Mouse (Mus musculus) intestine, embryonic 16.5 days (tissue): ENCODE measurements around the gene Vmn2r6. TPM values are rescaled to one million over a fixed set of nuclear protein-coding genes. Genes with fewer than 3 reads are reported as not detected.
"Not testable (repeated sequence)": the region's sequence is repeated elsewhere in the genome, so short reads cannot be mapped to it uniquely, and the experiment has no call there.

Experiments used
- ATAC-seq: fragments of 200-750 bp; cut with Nextera tagmentation; 2 replicates; pipeline ENCODE4 v1.8.0; 2017; ENCODE audit warnings: moderate TSS enrichment, moderate library complexity
- H3K27ac ChIP-seq: fragments of 300-500 bp; sonication (generic); 2 replicates; pipeline ENCODE4 v1.5.1; 2014; ENCODE audit warnings: mild to moderate bottlenecking, low read length
- H3K27me3 ChIP-seq: fragments of 300-500 bp; sonication (generic); replicated peaks from 2 replicates; pipeline ENCODE4 v1.6.1; 2014; ENCODE audit warnings: low read length, control low read depth, mixed read lengths; ENCODE audit not compliant: control insufficient read depth, insufficient read depth
- H3K36me3 ChIP-seq: fragments of 300-500 bp; sonication (generic); 2 replicates; pipeline ENCODE4 v1.6.1; 2014; ENCODE audit warnings: low read length, control low read depth; ENCODE audit not compliant: control insufficient read depth, insufficient read depth
- H3K4me1 ChIP-seq: fragments of 300-500 bp; sonication (generic); 2 replicates; pipeline ENCODE4 v1.6.1; 2014; ENCODE audit warnings: low read length, control low read depth, mixed read lengths; ENCODE audit not compliant: control insufficient read depth, insufficient read depth
- H3K4me2 ChIP-seq: fragments of 300-500 bp; sonication (generic); 2 replicates; pipeline ENCODE4 v1.6.1; 2014; ENCODE audit warnings: low read depth, low read length, control low read depth
- H3K4me3 ChIP-seq: fragments of 300-500 bp; sonication (generic); 2 replicates; pipeline ENCODE4 v1.5.1; 2014; ENCODE audit warnings: mild to moderate bottlenecking, low read length
- H3K9ac ChIP-seq: fragments of 300-500 bp; sonication (generic); 2 replicates; pipeline ENCODE4 v1.6.1; 2014; ENCODE audit warnings: low read depth, low read length
- H3K9me3 ChIP-seq: fragments of 300-500 bp; sonication (generic); 2 replicates; pipeline ENCODE4 v1.6.1; 2016; ENCODE audit warnings: low read length, control low read depth; ENCODE audit not compliant: control insufficient read depth
- WGBS: fragments of 180-500 bp; shearing (Covaris S2); extraction: QIAGEN DNeasy Blood & Tissue Kit; methylation state at CpG from one replicate; pipeline ENCODE4 v1.1.7; 2014; 5-methylcytosine and 5-hydroxymethylcytosine counted together
- polyA plus RNA-seq: library from polyadenylated mRNA; unstranded; fragments of >200 nt; fragmentation: Nextera tagmentation; extraction: Ambion mirVana; gene quantifications from 2 replicates; pipeline ENCODE4 v1.2.1, GENCODE M21; 2015

Gene Vmn2r6
- polyA plus RNA-seq = not detected in 2 replicates

- H3K4me1 ChIP-seq, H3K9ac ChIP-seq, H3K36me3 ChIP-seq, H3K27ac ChIP-seq, H3K9me3 ChIP-seq, H3K27me3 ChIP-seq, ATAC-seq, H3K4me2 ChIP-seq, H3K4me3 ChIP-seq: not testable (repeated sequence)
- 87% methylated on average over 2 of the region's 2 CpGs for WGBS
These were observed at the start of gene Vmn2r6 for GRCm38 (mm10) chr3:64565730-64566129. Vmn2r6 (minus strand) TSS chr3:64565830.

- H3K4me1 ChIP-seq = no peaks in the 10 kb centered on the region
- H3K36me3 ChIP-seq = no peaks in the 10 kb centered on the region
- no peak for ATAC-seq
- no peak overlapping the region for H3K9ac ChIP-seq
- no peaks in the 10 kb centered on the region for H3K9me3 ChIP-seq
- H3K27me3 ChIP-seq = no peaks in the 10 kb centered on the region
- 71% methylated on average over 9 of the region's 9 CpGs for WGBS
- H3K27ac ChIP-seq = no peak overlapping the region
- no peak overlapping the region for H3K4me2 ChIP-seq
- H3K4me3 ChIP-seq = no peak overlapping the region
These were observed 22.0 kb upstream of the Vmn2r6 start for GRCm38 (mm10) chr3:64587618-64588017.

DNA sequence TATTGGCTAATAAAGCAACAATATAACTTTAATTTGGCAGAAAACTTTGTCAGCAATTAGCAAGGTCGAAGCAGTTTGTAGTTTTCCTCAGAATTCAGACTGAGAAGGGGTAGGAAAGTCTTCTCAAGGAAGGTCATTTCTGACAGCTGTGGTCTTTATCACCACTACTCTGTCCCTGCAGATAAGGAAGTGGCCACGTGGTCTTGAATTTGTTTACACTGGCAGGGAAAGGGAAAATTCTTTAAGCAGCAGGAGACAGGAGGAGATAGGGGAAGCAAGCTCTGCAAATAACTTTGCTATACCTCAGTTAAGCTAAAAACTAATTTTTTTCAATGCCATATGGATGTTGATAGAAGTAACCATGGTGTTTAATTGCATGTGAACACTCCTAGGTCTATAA is 3.2 kb upstream of the Vmn2r6 start:
- H3K4me1 ChIP-seq, H3K4me3 ChIP-seq, H3K9me3 ChIP-seq, H3K27ac ChIP-seq, H3K27me3 ChIP-seq, ATAC-seq, H3K9ac ChIP-seq, H3K4me2 ChIP-seq, H3K36me3 ChIP-seq: not testable (repeated sequence)
- 8% methylated on average over 2 of the region's 2 CpGs for WGBS

GRCm38 (mm10) chr3:64523585-64523984 is 42.0 kb downstream of the Vmn2r6 start:
- not testable (repeated sequence) for H3K4me2 ChIP-seq, H3K9ac ChIP-seq, H3K4me1 ChIP-seq, H3K4me3 ChIP-seq, H3K36me3 ChIP-seq, H3K27ac ChIP-seq, H3K9me3 ChIP-seq, H3K27me3 ChIP-seq, ATAC-seq
- WGBS = 75% methylated on average over 1 of the region's 1 CpGs

GRCm38 (mm10) chr3:64509742-64510141 is 55.9 kb downstream of the Vmn2r6 start, which contains the start of gene Vmn2r5:
Vmn2r5 (minus strand) TSS chr3:64509842.
- WGBS = no CpG with 5 or more reads among the region's 2 CpGs
- H3K9ac ChIP-seq, H3K4me3 ChIP-seq, H3K4me2 ChIP-seq, H3K9me3 ChIP-seq, ATAC-seq, H3K4me1 ChIP-seq, H3K27me3 ChIP-seq, H3K27ac ChIP-seq, H3K36me3 ChIP-seq: not testable (repeated sequence)

Other genes starting within 250 kb of the Vmn2r6 start
- not detected in 2 replicates for gene Vmn2r4, start 150.5 kb downstream of the Vmn2r6 start, polyA plus RNA-seq
- not detected in 2 replicates for gene Vmn2r5, start 56.0 kb downstream of the Vmn2r6 start, polyA plus RNA-seq